Mouse (Mus musculus): ENCODE measurements at regions not wholly inside any gene's neighbourhood (a gene's known extent, or its start where the extent isn't known, plus 50 kb on each side); places are given as distances from the start of the nearest gene placed in this dataset.

- ATAC-seq (ENCODE audit: insufficient read depth, low read depth): no peak
- H3K36me3 ChIP-seq (replicated peaks; ENCODE audit: control insufficient read depth, insufficient read depth, low read length): no peaks in the 10 kb centered on the region
- TF ChIP-seq EP300 (IDR thresholded peaks at IDR 0.05; ENCODE audit: low read depth) (no peak), CTCF (IDR thresholded peaks at IDR 0.05; ENCODE audit: low read depth) (no peak)
- no peak overlapping the region for H3K27ac ChIP-seq (ENCODE audit: low read depth)
- no peak for DNase-seq (ENCODE audit: low spot score)
- no peak overlapping the region for H3K4me2 ChIP-seq (ENCODE audit: low read depth, low read length)
- H3K9me3 ChIP-seq (replicated peaks; ENCODE audit: control insufficient read depth, low read length): peaks cover 29% of the 10 kb centered on the region
- no peaks in the 10 kb centered on the region for H3K27me3 ChIP-seq (ENCODE audit: control insufficient read depth, insufficient read depth, low read length)
- no peak overlapping the region for H3K4me3 ChIP-seq (ENCODE audit: low read depth, low read length)
- 81% methylated on average over 8 of the region's 8 CpGs for WGBS
- H3K4me1 ChIP-seq (ENCODE audit: control insufficient read depth, insufficient read depth): no peaks in the 10 kb centered on the region
- H3K9ac ChIP-seq (replicated peaks; ENCODE audit: low read depth, low read length): no peak overlapping the region
These were observed 61.1 kb downstream of the Rtl1 start for GRCm38 (mm10) chr12:109539046-109539445.

GRCm38 (mm10) chr12:109538641-109539040 is 61.5 kb downstream of the Rtl1 start:
- H3K27ac ChIP-seq (ENCODE audit: low read depth): no peak overlapping the region
- WGBS: 82% methylated on average over 3 of the region's 3 CpGs
- H3K36me3 ChIP-seq (replicated peaks; ENCODE audit: control insufficient read depth, insufficient read depth, low read length): no peaks in the 10 kb centered on the region
- TF ChIP-seq EP300 (IDR thresholded peaks at IDR 0.05; ENCODE audit: low read depth): no peak
- no peak overlapping the region for H3K4me2 ChIP-seq (ENCODE audit: low read depth, low read length)
- H3K4me3 ChIP-seq (ENCODE audit: low read depth, low read length): no peak overlapping the region
- no peaks in the 10 kb centered on the region for H3K4me1 ChIP-seq (ENCODE audit: control insufficient read depth, insufficient read depth)
- peaks cover 29% of the 10 kb centered on the region for H3K9me3 ChIP-seq (replicated peaks; ENCODE audit: control insufficient read depth, low read length)
- H3K9ac ChIP-seq (replicated peaks; ENCODE audit: low read depth, low read length): no peak overlapping the region
- H3K27me3 ChIP-seq (ENCODE audit: control insufficient read depth, insufficient read depth, low read length): no peaks in the 10 kb centered on the region
- DNase-seq (ENCODE audit: low spot score): no peak
- ATAC-seq (ENCODE audit: insufficient read depth, low read depth): no peak

GRCm38 (mm10) chr12:109536536-109536935 is 63.6 kb downstream of the Rtl1 start:
- H3K4me1 ChIP-seq (ENCODE audit: control insufficient read depth, insufficient read depth): no peaks in the 10 kb centered on the region
- H3K4me3 ChIP-seq (ENCODE audit: low read depth, low read length): no peak overlapping the region
- no peak overlapping the region for H3K27ac ChIP-seq (ENCODE audit: low read depth)
- DNase-seq (ENCODE audit: low spot score) (no peak), ATAC-seq (ENCODE audit: insufficient read depth, low read depth) (no peak)
- 48% methylated on average over 3 of the region's 3 CpGs for WGBS
- H3K9ac ChIP-seq (replicated peaks; ENCODE audit: low read depth, low read length): no peak overlapping the region
- H3K27me3 ChIP-seq (ENCODE audit: control insufficient read depth, insufficient read depth, low read length): no peaks in the 10 kb centered on the region
- TF ChIP-seq CTCF (IDR thresholded peaks at IDR 0.05; ENCODE audit: low read depth) (no peak), EP300 (IDR thresholded peaks at IDR 0.05; ENCODE audit: low read depth) (no peak)
- H3K4me2 ChIP-seq (ENCODE audit: low read depth, low read length): no peak overlapping the region
- peaks cover 22% of the 10 kb centered on the region; the same call in 1 of the 2 replicates for H3K9me3 ChIP-seq (replicated peaks; ENCODE audit: control insufficient read depth, low read length)
- H3K36me3 ChIP-seq (replicated peaks; ENCODE audit: control insufficient read depth, insufficient read depth, low read length): no peaks in the 10 kb centered on the region

GRCm38 (mm10) chr12:109532392-109532791 is 67.7 kb downstream of the Rtl1 start:
- DNase-seq (ENCODE audit: low spot score): no peak
- TF ChIP-seq EP300 (IDR thresholded peaks at IDR 0.05; ENCODE audit: low read depth) (no peak), CTCF (IDR thresholded peaks at IDR 0.05; ENCODE audit: low read depth) (no peak)
- Histone ChIP-seq H3K4me1 (ENCODE audit: control insufficient read depth, insufficient read depth) (no peaks in the 10 kb centered on the region), H3K9ac (replicated peaks; ENCODE audit: low read depth, low read length) (no peak overlapping the region), H3K9me3 (replicated peaks; ENCODE audit: control insufficient read depth, low read length) (0 out of 2 replicates have a peak, but pooled peaks cover 7% of the 10 kb centered on the region), H3K4me2 (ENCODE audit: low read depth, low read length) (no peak overlapping the region), H3K27ac (ENCODE audit: low read depth) (no peak overlapping the region), H3K4me3 (ENCODE audit: low read depth, low read length) (no peak overlapping the region), H3K27me3 (ENCODE audit: control insufficient read depth, insufficient read depth, low read length) (no peaks in the 10 kb centered on the region), H3K36me3 (replicated peaks; ENCODE audit: control insufficient read depth, insufficient read depth, low read length) (no peaks in the 10 kb centered on the region)
- ATAC-seq (ENCODE audit: insufficient read depth, low read depth): no peak
- 57% methylated on average over 8 of the region's 8 CpGs for WGBS

- Histone ChIP-seq H3K27me3 (ENCODE audit: control insufficient read depth, insufficient read depth, low read length) (no peaks in the 10 kb centered on the region), H3K4me3 (ENCODE audit: low read depth, low read length) (no peak overlapping the region), H3K27ac (ENCODE audit: low read depth) (no peak overlapping the region), H3K4me2 (ENCODE audit: low read depth, low read length) (no peak overlapping the region), H3K9ac (replicated peaks; ENCODE audit: low read depth, low read length) (no peak overlapping the region), H3K36me3 (replicated peaks; ENCODE audit: control insufficient read depth, insufficient read depth, low read length) (no peaks in the 10 kb centered on the region), H3K4me1 (ENCODE audit: control insufficient read depth, insufficient read depth) (no peaks in the 10 kb centered on the region), H3K9me3 (replicated peaks; ENCODE audit: control insufficient read depth, low read length) (0 out of 2 replicates have a peak, but pooled peaks cover 12% of the 10 kb centered on the region)
- no peak for TF ChIP-seq CTCF (IDR thresholded peaks at IDR 0.05; ENCODE audit: low read depth)
- TF ChIP-seq EP300 (IDR thresholded peaks at IDR 0.05; ENCODE audit: low read depth): no peak
- no peak for DNase-seq (ENCODE audit: low spot score)
- 58% methylated on average over 8 of the region's 8 CpGs for WGBS
- ATAC-seq (ENCODE audit: insufficient read depth, low read depth): no peak
These were observed 68.6 kb downstream of the Rtl1 start for GRCm38 (mm10) chr12:109531347-109532023.
